10 mouse cellular contexts compared by ENCODE assay signal in the genomic region with DNA sequence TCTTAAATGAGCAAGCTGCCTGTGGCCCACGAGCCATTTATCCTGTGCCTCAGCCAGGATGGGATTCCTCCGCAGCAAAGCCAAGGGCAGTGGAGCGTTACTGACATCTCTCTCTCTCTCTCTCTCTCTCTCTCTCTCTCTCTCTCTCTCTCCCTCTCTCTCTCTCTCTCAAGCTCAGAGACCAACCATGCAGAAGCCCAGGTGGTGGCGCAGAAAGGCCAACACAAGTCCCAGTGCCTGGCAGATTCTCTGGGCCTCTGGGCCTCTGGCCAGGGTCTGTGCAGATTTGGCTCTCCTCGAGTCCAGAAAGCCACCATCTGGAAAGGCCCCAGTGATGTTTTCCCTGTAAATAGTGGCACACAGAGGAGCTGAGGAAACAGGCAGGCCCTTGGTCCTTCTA.
DNase-seq lines count a peak whose midpoint lies in the region; ATAC-seq lines count a peak whose summit lies in the region.
"Had no signal": no experiment of that assay in that cellular context is flagged by ENCODE, and none has a peak within 500 bp of the region (broad histone marks: within the 10 kb centered on the region; RNA-seq: fewer than 3 reads in every experiment).

No protein-coding gene starts in this region.

- H3K4me3 ChIP-seq in heart, embryonic 12.5 days = no peak overlapping the region
- no peak overlapping the region for H3K4me3 ChIP-seq in heart, embryonic 13.5 days
- H3K4me3 ChIP-seq in kidney, embryonic 16.5 days (ENCODE audit: low read length) = no peak overlapping the region
- no peak overlapping the region for H3K4me3 ChIP-seq in liver, embryonic 12.5 days
- H3K4me3 ChIP-seq: liver, embryonic 13.5 days had no signal

- no peak overlapping the region for H3K9ac ChIP-seq in heart, embryonic 12.5 days
- no peak overlapping the region for H3K9ac ChIP-seq in heart, embryonic 13.5 days
- no peak overlapping the region for H3K9ac ChIP-seq in kidney, embryonic 16.5 days (replicated peaks; ENCODE audit: low read length)
- H3K9ac ChIP-seq in liver, embryonic 12.5 days = no peak overlapping the region
- H3K9ac ChIP-seq: liver, embryonic 13.5 days had no signal

- peak; percentile 96 for DNase-seq in heart, adult 11 months
- peak; percentile 64 to 78 for DNase-seq in cerebellum, postnatal 25 days
- DNase-seq in lung, postnatal 36 days = peak; percentile 26
- no peak for DNase-seq in spleen, adult 12 weeks (ENCODE audit: low spot score)
- DNase-seq: liver, embryonic 13.5 days had no signal

- no peak for ATAC-seq in heart, embryonic 12.5 days (ENCODE audit: insufficient number of reproducible peaks, low FRiP score)
- peak; percentile 25; the same call in 1 of the 2 replicates for ATAC-seq in heart, embryonic 13.5 days (ENCODE audit: extremely low read depth, insufficient number of reproducible peaks, low FRiP score, low TSS enrichment)
- ATAC-seq in kidney, embryonic 16.5 days (ENCODE audit: low FRiP score, low TSS enrichment) = 0 out of 2 replicates have a peak, but pooled peaks have one; percentile 33
- no peak for ATAC-seq in liver, embryonic 12.5 days

- H3K27ac ChIP-seq in heart, embryonic 12.5 days (ENCODE audit: poor library complexity, severe bottlenecking) = no peak overlapping the region
- peak overlapping the region; percentile 63 for H3K27ac ChIP-seq in heart, embryonic 13.5 days (replicated peaks)
- H3K27ac ChIP-seq in kidney, embryonic 16.5 days (ENCODE audit: low read length) = no peak overlapping the region
- no peak overlapping the region for H3K27ac ChIP-seq in liver, embryonic 12.5 days
- H3K27ac ChIP-seq: liver, embryonic 13.5 days had no signal

- H3K9me3 ChIP-seq in heart, embryonic 12.5 days (replicated peaks) = no peaks in the 10 kb centered on the region
- no peaks in the 10 kb centered on the region for H3K9me3 ChIP-seq in heart, embryonic 13.5 days
- no peaks in the 10 kb centered on the region for H3K9me3 ChIP-seq in kidney, embryonic 16.5 days (ENCODE audit: low read length)
- H3K9me3 ChIP-seq in liver, embryonic 12.5 days (replicated peaks) = no peaks in the 10 kb centered on the region
- H3K9me3 ChIP-seq: liver, embryonic 13.5 days had no signal

- peaks cover 24% of the 10 kb centered on the region for H3K4me1 ChIP-seq in heart, embryonic 12.5 days (replicated peaks)
- peaks cover 43% of the 10 kb centered on the region for H3K4me1 ChIP-seq in heart, embryonic 13.5 days
- H3K4me1 ChIP-seq in kidney, embryonic 16.5 days (ENCODE audit: insufficient read depth, low read length) = peaks cover 30% of the 10 kb centered on the region
- no peaks in the 10 kb centered on the region for H3K4me1 ChIP-seq in liver, embryonic 12.5 days
- H3K4me1 ChIP-seq: liver, embryonic 13.5 days had no signal

- H3K4me2 ChIP-seq in heart, embryonic 12.5 days = no peak overlapping the region
- no peak overlapping the region for H3K4me2 ChIP-seq in heart, embryonic 13.5 days
- no peak overlapping the region for H3K4me2 ChIP-seq in kidney, embryonic 16.5 days (replicated peaks; ENCODE audit: low read depth, low read length)
- H3K4me2 ChIP-seq in liver, embryonic 12.5 days = no peak overlapping the region
- H3K4me2 ChIP-seq: liver, embryonic 13.5 days had no signal

- H3K27me3 ChIP-seq in heart, embryonic 12.5 days (replicated peaks) = no peaks in the 10 kb centered on the region
- H3K27me3 ChIP-seq in heart, embryonic 13.5 days (replicated peaks) = no peaks in the 10 kb centered on the region
- no peaks in the 10 kb centered on the region for H3K27me3 ChIP-seq in kidney, embryonic 16.5 days (ENCODE audit: insufficient read depth, low read length)
- no peaks in the 10 kb centered on the region for H3K27me3 ChIP-seq in liver, embryonic 12.5 days (replicated peaks)
- H3K27me3 ChIP-seq: CH12.LX; liver, embryonic 13.5 days had no signal

- H3K36me3 ChIP-seq in heart, embryonic 12.5 days = no peaks in the 10 kb centered on the region
- H3K36me3 ChIP-seq in heart, embryonic 13.5 days = no peaks in the 10 kb centered on the region
- no peaks in the 10 kb centered on the region for H3K36me3 ChIP-seq in kidney, embryonic 16.5 days (ENCODE audit: insufficient read depth, low read length)
- H3K36me3 ChIP-seq in liver, embryonic 12.5 days = no peaks in the 10 kb centered on the region
- H3K36me3 ChIP-seq: liver, embryonic 13.5 days had no signal

- 42% methylated on average over 5 of the region's 5 CpGs for WGBS in heart, embryonic 12.5 days
- 22% methylated on average over 5 of the region's 5 CpGs for WGBS in heart, embryonic 13.5 days
- 33% methylated on average over 5 of the region's 5 CpGs for whole genome bisulfite sequencing in kidney, embryonic 16.5 days
- WGBS in liver, embryonic 12.5 days (ENCODE audit: insufficient replicate concordance) = 74% methylated on average over 5 of the region's 5 CpGs

Comparison
In these comparisons a context has a peak if more than half of its experiments do, and no peak if none do; other contexts are left out.
1. ATAC-seq: peak in heart, embryonic 13.5 days (single experiment) and kidney, embryonic 16.5 days (single experiment); none in heart, embryonic 12.5 days (single experiment) and liver, embryonic 12.5 days (single experiment).